Mouse (Mus musculus) embryonic facial prominence, embryonic 15.5 days (tissue): ENCODE results near the gene Rnf213. TPM values are rescaled to one million over a fixed set of nuclear protein-coding genes. Genes with fewer than 3 reads are reported as not detected.

Experiments
- ATAC-seq: fragments of 200-750 bp; cut with Nextera tagmentation; 2 replicates; pipeline ENCODE4 v1.8.0; 2017; ENCODE audit warnings: low read depth, moderate TSS enrichment; ENCODE audit not compliant: insufficient number of reproducible peaks, low FRiP score, low TSS enrichment
- H3K27ac ChIP-seq: fragments of 300-500 bp; sonication (generic); replicated peaks from 2 replicates; pipeline ENCODE4 v1.5.1; 2015; ENCODE audit warnings: mild to moderate bottlenecking, inconsistent platforms
- H3K27me3 ChIP-seq: fragments of 300-500 bp; sonication (generic); 2 replicates; pipeline ENCODE4 v1.6.1; 2015; ENCODE audit warnings: inconsistent platforms
- H3K36me3 ChIP-seq: fragments of 300-500 bp; sonication (generic); 2 replicates; pipeline ENCODE4 v1.6.1; 2015; ENCODE audit warnings: mild to moderate bottlenecking, inconsistent platforms
- H3K4me1 ChIP-seq: fragments of 300-500 bp; sonication (generic); 2 replicates; pipeline ENCODE4 v1.6.1; 2015; ENCODE audit warnings: inconsistent platforms
- H3K4me2 ChIP-seq: fragments of 300-500 bp; sonication (generic); replicated peaks from 2 replicates; pipeline ENCODE4 v1.6.1; 2015; ENCODE audit warnings: mild to moderate bottlenecking, inconsistent platforms
- H3K4me3 ChIP-seq: fragments of 300-500 bp; sonication (generic); replicated peaks from 2 replicates; pipeline ENCODE4 v1.5.1; 2015; ENCODE audit warnings: mild to moderate bottlenecking, inconsistent platforms
- H3K9ac ChIP-seq: fragments of 300-500 bp; sonication (generic); 2 replicates; pipeline ENCODE4 v1.6.1; 2015; ENCODE audit warnings: inconsistent platforms
- H3K9me3 ChIP-seq: fragments of 300-500 bp; sonication (generic); replicated peaks from 2 replicates; pipeline ENCODE4 v1.6.1; 2016; ENCODE audit warnings: inconsistent platforms
- WGBS: fragments of 180-500 bp; shearing (Covaris S2); methylation state at CpG from one replicate; pipeline ENCODE4 v1.1.7; 2015; 5-methylcytosine and 5-hydroxymethylcytosine counted together
- polyA plus RNA-seq: library from polyadenylated mRNA; unstranded; fragments of >200 nt; fragmentation: Nextera tagmentation; extraction: Ambion mirVana; gene quantifications from 2 replicates; pipeline ENCODE4 v1.2.1, GENCODE M21; 2015

Gene Rnf213
- polyA plus RNA-seq, 1 experiment from 2014 or later, result 3.5 TPM

- no peak for ATAC-seq
- no peaks in the 10 kb centered on the region for H3K36me3 ChIP-seq
- no peak overlapping the region; the same call in 1 of the 2 replicates for H3K9ac ChIP-seq
- H3K4me1 ChIP-seq, result peaks cover 7% of the 10 kb centered on the region; the same call in 1 of the 2 replicates
- WGBS, result 33% methylated on average over 16 of the region's 16 CpGs
- H3K4me3 ChIP-seq, result no peak overlapping the region
- no peaks in the 10 kb centered on the region for H3K9me3 ChIP-seq
- no peaks in the 10 kb centered on the region for H3K27me3 ChIP-seq
- no peak overlapping the region; the same call in 1 of the 2 replicates for H3K27ac ChIP-seq
- H3K4me2 ChIP-seq, result no peak overlapping the region
Measured at GRCm38 (mm10) chr11:119419327-119420118, 26.6 kb downstream of the Rnf213 start.

- H3K27me3 ChIP-seq, result no peaks in the 10 kb centered on the region
- WGBS, result 70% methylated on average over 5 of the region's 5 CpGs
- no peak overlapping the region for H3K27ac ChIP-seq
- no peak overlapping the region for H3K9ac ChIP-seq
- H3K4me2 ChIP-seq, result no peak overlapping the region
- ATAC-seq, result no peak
- no peaks in the 10 kb centered on the region for H3K36me3 ChIP-seq
- peaks cover 7% of the 10 kb centered on the region; the same call in 1 of the 2 replicates for H3K4me1 ChIP-seq
- no peaks in the 10 kb centered on the region for H3K9me3 ChIP-seq
- H3K4me3 ChIP-seq, result no peak overlapping the region
Measured at GRCm38 (mm10) chr11:119420426-119420825, 27.5 kb downstream of the Rnf213 start.

GRCm38 (mm10) chr11:119427431-119427830 is 34.5 kb downstream of the Rnf213 start:
- Histone ChIP-seq H3K9ac (no peak overlapping the region), H3K27me3 (no peaks in the 10 kb centered on the region), H3K4me2 (no peak overlapping the region), H3K4me3 (no peak overlapping the region), H3K36me3 (no peaks in the 10 kb centered on the region), H3K4me1 (peaks cover 13% of the 10 kb centered on the region; the same call in 1 of the 2 replicates), H3K27ac (0 out of 2 replicates have a peak overlapping the region, but pooled peaks have one; percentile 14), H3K9me3 (no peaks in the 10 kb centered on the region)
- no peak for ATAC-seq
- WGBS, result 68% methylated on average over 6 of the region's 6 CpGs

GRCm38 (mm10) chr11:119427986-119428385 is 35.1 kb downstream of the Rnf213 start:
- no peak for ATAC-seq
- WGBS, result 80% methylated on average over 5 of the region's 5 CpGs
- Histone ChIP-seq H3K4me1 (peaks cover 13% of the 10 kb centered on the region; the same call in 1 of the 2 replicates), H3K4me3 (no peak overlapping the region), H3K27ac (no peak overlapping the region), H3K4me2 (peak overlapping the region; percentile 54; the same call in 1 of the 2 replicates), H3K27me3 (no peaks in the 10 kb centered on the region), H3K9me3 (no peaks in the 10 kb centered on the region), H3K36me3 (no peaks in the 10 kb centered on the region), H3K9ac (no peak overlapping the region)

GRCm38 (mm10) chr11:119428649-119429136 is 35.8 kb downstream of the Rnf213 start:
- H3K9ac ChIP-seq, result no peak overlapping the region
- no peak overlapping the region for H3K27ac ChIP-seq
- peak overlapping the region; percentile 54 for H3K4me2 ChIP-seq
- 3% methylated on average over 20 of the region's 35 CpGs for WGBS
- H3K4me1 ChIP-seq, result peaks cover 13% of the 10 kb centered on the region; the same call in 1 of the 2 replicates
- H3K36me3 ChIP-seq, result 0 out of 2 replicates have a peak, but pooled peaks cover 1% of the 10 kb centered on the region
- H3K4me3 ChIP-seq, result peak overlapping the region; percentile 30
- H3K27me3 ChIP-seq, result no peaks in the 10 kb centered on the region
- no peaks in the 10 kb centered on the region for H3K9me3 ChIP-seq
- ATAC-seq, result peak; percentile 79; the same call in 1 of the 2 replicates

GRCm38 (mm10) chr11:119431516-119431915 is 38.6 kb downstream of the Rnf213 start:
- ATAC-seq, result no peak
- Histone ChIP-seq H3K27ac (no peak overlapping the region), H3K4me2 (no peak overlapping the region), H3K36me3 (0 out of 2 replicates have a peak, but pooled peaks cover 5% of the 10 kb centered on the region), H3K9me3 (no peaks in the 10 kb centered on the region), H3K4me1 (peaks cover 13% of the 10 kb centered on the region; the same call in 1 of the 2 replicates), H3K27me3 (no peaks in the 10 kb centered on the region), H3K9ac (no peak overlapping the region), H3K4me3 (no peak overlapping the region)
- 82% methylated on average over 12 of the region's 12 CpGs for WGBS

- Histone ChIP-seq H3K4me2 (no peak overlapping the region), H3K9ac (no peak overlapping the region), H3K4me3 (no peak overlapping the region), H3K36me3 (0 out of 2 replicates have a peak, but pooled peaks cover 5% of the 10 kb centered on the region), H3K4me1 (peaks cover 12% of the 10 kb centered on the region; the same call in 1 of the 2 replicates), H3K27me3 (no peaks in the 10 kb centered on the region), H3K9me3 (no peaks in the 10 kb centered on the region), H3K27ac (no peak overlapping the region)
- 81% methylated on average over 7 of the region's 7 CpGs for WGBS
- ATAC-seq, result no peak
Measured at GRCm38 (mm10) chr11:119432706-119433105, 39.8 kb downstream of the Rnf213 start.

- H3K9me3 ChIP-seq, result no peaks in the 10 kb centered on the region
- H3K9ac ChIP-seq, result no peak overlapping the region
- H3K4me2 ChIP-seq, result no peak overlapping the region
- H3K4me1 ChIP-seq, result no peaks in the 10 kb centered on the region
- no peak overlapping the region for H3K4me3 ChIP-seq
- H3K36me3 ChIP-seq, result 0 out of 2 replicates have a peak, but pooled peaks cover 5% of the 10 kb centered on the region
- no peaks in the 10 kb centered on the region for H3K27me3 ChIP-seq
- no peak for ATAC-seq
- H3K27ac ChIP-seq, result no peak overlapping the region
- 56% methylated on average over 4 of the region's 4 CpGs for WGBS
Measured at GRCm38 (mm10) chr11:119434316-119434715, 41.4 kb downstream of the Rnf213 start.

- Histone ChIP-seq H3K27me3 (no peaks in the 10 kb centered on the region), H3K36me3 (peaks cover 14% of the 10 kb centered on the region; the same call in 1 of the 2 replicates), H3K4me1 (no peaks in the 10 kb centered on the region), H3K4me2 (no peak overlapping the region), H3K9me3 (no peaks in the 10 kb centered on the region), H3K9ac (no peak overlapping the region), H3K4me3 (no peak overlapping the region), H3K27ac (no peak overlapping the region)
- WGBS, result 74% methylated on average over 19 of the region's 19 CpGs
- no peak for ATAC-seq
Measured at GRCm38 (mm10) chr11:119435880-119436872, 43.3 kb downstream of the Rnf213 start.

GRCm38 (mm10) chr11:119438776-119439175 is 45.9 kb downstream of the Rnf213 start:
- Histone ChIP-seq H3K4me1 (no peaks in the 10 kb centered on the region), H3K4me2 (no peak overlapping the region), H3K9ac (no peak overlapping the region), H3K36me3 (peaks cover 12% of the 10 kb centered on the region; the same call in 1 of the 2 replicates), H3K4me3 (no peak overlapping the region), H3K27ac (no peak overlapping the region), H3K9me3 (no peaks in the 10 kb centered on the region), H3K27me3 (no peaks in the 10 kb centered on the region)
- 52% methylated on average over 8 of the region's 8 CpGs for WGBS
- ATAC-seq, result no peak
